In the genomic region with DNA sequence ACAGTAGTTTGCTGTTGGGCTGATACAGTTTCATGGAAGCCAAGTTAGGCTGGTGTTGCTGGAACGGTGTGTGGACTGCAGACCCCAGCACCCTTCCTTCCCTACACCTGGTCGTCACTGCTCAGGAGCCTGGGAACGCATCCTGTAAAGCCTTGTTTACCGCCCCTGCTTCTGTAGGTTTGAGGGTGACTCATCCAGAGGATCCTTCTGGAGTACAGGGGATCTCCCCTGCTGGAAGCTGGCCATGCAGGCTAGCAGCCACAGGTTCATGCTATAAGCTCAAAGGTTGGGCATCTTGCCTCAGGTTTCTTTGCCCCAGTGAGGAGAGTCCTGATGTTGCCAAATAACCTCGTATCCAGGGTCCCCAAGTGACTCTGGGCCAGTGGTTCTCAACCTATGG, we compare ENCODE assay signal across 13 mouse cellular contexts.
DNase-seq lines count a peak whose midpoint lies in the region; ATAC-seq and TF ChIP-seq lines count a peak whose summit lies in the region.
"Had no signal": no experiment of that assay in that cellular context is flagged by ENCODE, and none has a peak within 500 bp of the region (broad histone marks: within the 10 kb centered on the region; RNA-seq: fewer than 3 reads in every experiment).

No protein-coding gene starts in this region.

- TF ChIP-seq CTCF in heart, adult 2 months (IDR thresholded peaks at IDR 0.05), result no peak
- no peak for TF ChIP-seq CTCF in olfactory bulb, adult 2 months (IDR thresholded peaks at IDR 0.05; ENCODE audit: insufficient read depth, low read depth, low read length)

- WGBS in heart, adult 2 months, result 65% methylated on average over 5 of the region's 5 CpGs
- 59% methylated on average over 5 of the region's 5 CpGs for WGBS in kidney, embryonic 15.5 days
- WGBS in olfactory bulb, adult 2 months, result 55% methylated on average over 5 of the region's 5 CpGs
- WGBS in liver, embryonic 12.5 days (ENCODE audit: insufficient replicate concordance), result 66% methylated on average over 5 of the region's 5 CpGs

- no peak overlapping the region for H3K4me2 ChIP-seq in kidney, embryonic 15.5 days
- H3K4me2 ChIP-seq in liver, embryonic 12.5 days, result no peak overlapping the region
- H3K4me2 ChIP-seq: limb, embryonic 13.5 days had no signal

- no peak overlapping the region for H3K4me3 ChIP-seq in heart, adult 2 months
- no peak overlapping the region for H3K4me3 ChIP-seq in kidney, embryonic 15.5 days (replicated peaks)
- no peak overlapping the region for H3K4me3 ChIP-seq in olfactory bulb, adult 2 months (ENCODE audit: insufficient read depth, low read depth, low read length)
- no peak overlapping the region for H3K4me3 ChIP-seq in liver, embryonic 12.5 days
- H3K4me3 ChIP-seq: erythroblast, embryonic 14.5 days; limb, embryonic 13.5 days had no signal

- H3K9me3 ChIP-seq in kidney, embryonic 15.5 days (replicated peaks), result no peaks in the 10 kb centered on the region
- H3K9me3 ChIP-seq in liver, embryonic 12.5 days (replicated peaks), result no peaks in the 10 kb centered on the region
- H3K9me3 ChIP-seq: limb, embryonic 13.5 days had no signal

- intact Hi-C loops in heart, adult 2 months (cut with DNase I), result no loop called here

- no peaks in the 10 kb centered on the region for H3K79me2 ChIP-seq in heart, adult 2 months (replicated peaks; ENCODE audit: control insufficient read depth, insufficient read depth, low read length)

- no peaks in the 10 kb centered on the region for H3K27me3 ChIP-seq in heart, adult 2 months (ENCODE audit: control insufficient read depth, insufficient read depth, low read length)
- no peaks in the 10 kb centered on the region for H3K27me3 ChIP-seq in kidney, embryonic 15.5 days
- no peaks in the 10 kb centered on the region for H3K27me3 ChIP-seq in liver, embryonic 12.5 days (replicated peaks)
- H3K27me3 ChIP-seq: limb, embryonic 13.5 days had no signal

- H3K27ac ChIP-seq in heart, adult 2 months, result peak overlapping the region; percentile 20; the same call in 1 of the 2 replicates
- peak overlapping the region; percentile 56; the same call in 1 of the 2 replicates for H3K27ac ChIP-seq in kidney, embryonic 15.5 days
- peak overlapping the region; percentile 38; the same call in 1 of the 2 replicates for H3K27ac ChIP-seq in olfactory bulb, adult 2 months (ENCODE audit: insufficient read depth, low read depth, low read length)
- H3K27ac ChIP-seq in liver, embryonic 12.5 days, result no peak overlapping the region
- H3K27ac ChIP-seq: limb, embryonic 13.5 days had no signal

- no peak overlapping the region for H3K9ac ChIP-seq in heart, adult 2 months (ENCODE audit: low read depth, low read length)
- no peak overlapping the region for H3K9ac ChIP-seq in kidney, embryonic 15.5 days
- H3K9ac ChIP-seq in liver, embryonic 12.5 days, result no peak overlapping the region
- H3K9ac ChIP-seq: limb, embryonic 13.5 days had no signal

- DNase-seq in heart, adult 2 months, result no peak
- no peak for DNase-seq in heart, postnatal 4 days
- DNase-seq in kidney, adult 8-10 months, result no peak
- peak; percentile 64 for DNase-seq in NIH3T3 (ENCODE audit: low read depth)
- DNase-seq: cerebellum, adult 9-10 months; kidney, adult 18-20 months; lung, adult 18-20 months; thymus, adult 18-20 months had no signal

- no peak for TF ChIP-seq EP300 in heart, adult 2 months (IDR thresholded peaks at IDR 0.05; ENCODE audit: insufficient read depth, low read depth, low read length)

- ATAC-seq in kidney, embryonic 15.5 days (replicated peaks; ENCODE audit: low FRiP score), result 0 out of 2 replicates have a peak, but pooled peaks have one; percentile 8
- no peak for ATAC-seq in liver, embryonic 12.5 days

- H3K36me3 ChIP-seq in heart, adult 2 months (ENCODE audit: control insufficient read depth, insufficient read depth, low read length), result no peaks in the 10 kb centered on the region
- H3K36me3 ChIP-seq in kidney, embryonic 15.5 days, result no peaks in the 10 kb centered on the region
- H3K36me3 ChIP-seq in liver, embryonic 12.5 days, result no peaks in the 10 kb centered on the region
- H3K36me3 ChIP-seq: limb, embryonic 13.5 days had no signal

- TF ChIP-seq POLR2A in heart, adult 2 months (IDR thresholded peaks at IDR 0.05; ENCODE audit: insufficient read depth, low read depth, low read length), result no peak
- TF ChIP-seq POLR2A in olfactory bulb, adult 2 months (IDR thresholded peaks at IDR 0.05; ENCODE audit: insufficient read depth, low read depth, low read length), result no peak

- H3K4me1 ChIP-seq in heart, adult 2 months (ENCODE audit: control insufficient read depth, insufficient read depth, low read length), result peaks cover 3% of the 10 kb centered on the region; the same call in 1 of the 2 replicates
- H3K4me1 ChIP-seq in kidney, embryonic 15.5 days, result peaks cover 12% of the 10 kb centered on the region
- H3K4me1 ChIP-seq in olfactory bulb, adult 2 months (ENCODE audit: control insufficient read depth, insufficient read depth, low read length), result peaks cover 11% of the 10 kb centered on the region
- H3K4me1 ChIP-seq in liver, embryonic 12.5 days, result no peaks in the 10 kb centered on the region
